Mouse (Mus musculus): Measurements from ENCODE around the gene Gm45234. TPM values are rescaled to one million over a fixed set of nuclear protein-coding genes. Genes with fewer than 3 reads are reported as not detected.

The Gm45234 gene
- total and polyA plus RNA-seq, 2 experiments from 2014 or later, result 0.26 TPM; not detected in 1

GRCm38 (mm10) chr6:124702784-124703103 is 53.1 kb downstream of the Gm45234 start:
- Histone ChIP-seq H3K4me3 (ENCODE audit: low read length) (no peak overlapping the region), H3K4me2 (ENCODE audit: low read depth, low read length) (no peak overlapping the region), H3K27me3 (ENCODE audit: insufficient read depth, low read length) (no peaks in the 10 kb centered on the region), H3K36me3 (ENCODE audit: insufficient read depth, low read length) (peaks cover 44% of the 10 kb centered on the region), H3K9me3 (ENCODE audit: low read length) (no peaks in the 10 kb centered on the region), H3K27ac (no peak overlapping the region), H3K4me1 (ENCODE audit: insufficient read depth, low read length) (no peaks in the 10 kb centered on the region), H3K9ac (replicated peaks; ENCODE audit: low read length) (no peak overlapping the region)
- WGBS, result 63% methylated on average over 3 of the region's 3 CpGs
- TF ChIP-seq CTCF (IDR thresholded peaks at IDR 0.05; ENCODE audit: low read depth), result peak; percentile 88
- peak; percentile 78 for ATAC-seq
- peak; percentile 72 for DNase-seq (ENCODE audit: low spot score)

- Histone ChIP-seq H3K9ac (replicated peaks; ENCODE audit: low read length) (no peak overlapping the region), H3K27ac (no peak overlapping the region), H3K27me3 (ENCODE audit: insufficient read depth, low read length) (no peaks in the 10 kb centered on the region), H3K9me3 (ENCODE audit: low read length) (no peaks in the 10 kb centered on the region), H3K4me2 (ENCODE audit: low read depth, low read length) (no peak overlapping the region), H3K4me3 (ENCODE audit: low read length) (no peak overlapping the region), H3K4me1 (ENCODE audit: insufficient read depth, low read length) (no peaks in the 10 kb centered on the region), H3K36me3 (ENCODE audit: insufficient read depth, low read length) (peaks cover 44% of the 10 kb centered on the region)
- ATAC-seq (no peak), DNase-seq (ENCODE audit: low spot score) (no peak)
- TF ChIP-seq CTCF (IDR thresholded peaks at IDR 0.05; ENCODE audit: low read depth), result no peak
- WGBS, result 91% methylated on average over 17 of the region's 17 CpGs
These were observed 53.6 kb downstream of the Gm45234 start for GRCm38 (mm10) chr6:124702102-124702783.

- peaks cover 44% of the 10 kb centered on the region for H3K36me3 ChIP-seq (ENCODE audit: insufficient read depth, low read length)
- H3K9me3 ChIP-seq (ENCODE audit: low read length), result no peaks in the 10 kb centered on the region
- H3K27ac ChIP-seq, result no peak overlapping the region
- H3K4me1 ChIP-seq (ENCODE audit: insufficient read depth, low read length), result no peaks in the 10 kb centered on the region
- 72% methylated on average over 8 of the region's 8 CpGs for WGBS
- ATAC-seq, result no peak
- H3K27me3 ChIP-seq (ENCODE audit: insufficient read depth, low read length), result no peaks in the 10 kb centered on the region
- no peak for DNase-seq (ENCODE audit: low spot score)
- no peak overlapping the region for H3K9ac ChIP-seq (replicated peaks; ENCODE audit: low read length)
- peak; percentile 52 for TF ChIP-seq CTCF (IDR thresholded peaks at IDR 0.05; ENCODE audit: low read depth)
- H3K4me2 ChIP-seq (ENCODE audit: low read depth, low read length), result no peak overlapping the region
- H3K4me3 ChIP-seq (ENCODE audit: low read length), result no peak overlapping the region
These were observed 54.5 kb downstream of the Gm45234 start for GRCm38 (mm10) chr6:124701338-124701737.

- Histone ChIP-seq H3K4me2 (ENCODE audit: low read depth, low read length) (no peak overlapping the region), H3K27ac (no peak overlapping the region; the same call in 1 of the 2 replicates), H3K4me3 (ENCODE audit: low read length) (no peak overlapping the region), H3K36me3 (ENCODE audit: insufficient read depth, low read length) (peaks cover 42% of the 10 kb centered on the region), H3K9me3 (ENCODE audit: low read length) (no peaks in the 10 kb centered on the region), H3K27me3 (ENCODE audit: insufficient read depth, low read length) (no peaks in the 10 kb centered on the region), H3K4me1 (ENCODE audit: insufficient read depth, low read length) (no peaks in the 10 kb centered on the region), H3K9ac (replicated peaks; ENCODE audit: low read length) (no peak overlapping the region)
- TF ChIP-seq CTCF (IDR thresholded peaks at IDR 0.05; ENCODE audit: low read depth), result no peak
- peak; percentile 55 for ATAC-seq
- WGBS, result 79% methylated on average over 11 of the region's 11 CpGs
- peak; percentile 69 for DNase-seq (ENCODE audit: low spot score)
These were observed 55.7 kb downstream of the Gm45234 start for GRCm38 (mm10) chr6:124699962-124700610.

- H3K9ac ChIP-seq (replicated peaks; ENCODE audit: low read length), result no peak overlapping the region
- no peak overlapping the region for H3K27ac ChIP-seq
- ATAC-seq (no peak), DNase-seq (ENCODE audit: low spot score) (no peak)
- no peak overlapping the region for H3K4me2 ChIP-seq (ENCODE audit: low read depth, low read length)
- no peaks in the 10 kb centered on the region for H3K9me3 ChIP-seq (ENCODE audit: low read length)
- H3K4me3 ChIP-seq (ENCODE audit: low read length), result no peak overlapping the region
- no peak for TF ChIP-seq CTCF (IDR thresholded peaks at IDR 0.05; ENCODE audit: low read depth)
- WGBS, result 88% methylated on average over 4 of the region's 4 CpGs
- H3K4me1 ChIP-seq (ENCODE audit: insufficient read depth, low read length), result no peaks in the 10 kb centered on the region
- H3K27me3 ChIP-seq (ENCODE audit: insufficient read depth, low read length), result no peaks in the 10 kb centered on the region
- H3K36me3 ChIP-seq (ENCODE audit: insufficient read depth, low read length), result peaks cover 35% of the 10 kb centered on the region
These were observed 56.5 kb downstream of the Gm45234 start for GRCm38 (mm10) chr6:124699366-124699765.

GRCm38 (mm10) chr6:124698751-124699150 is 57.1 kb downstream of the Gm45234 start:
- TF ChIP-seq CTCF (IDR thresholded peaks at IDR 0.05; ENCODE audit: low read depth), result no peak
- no peaks in the 10 kb centered on the region for H3K27me3 ChIP-seq (ENCODE audit: insufficient read depth, low read length)
- 87% methylated on average over 6 of the region's 6 CpGs for WGBS
- ATAC-seq, result no peak
- no peaks in the 10 kb centered on the region for H3K9me3 ChIP-seq (ENCODE audit: low read length)
- DNase-seq (ENCODE audit: low spot score), result no peak
- no peak overlapping the region for H3K9ac ChIP-seq (replicated peaks; ENCODE audit: low read length)
- H3K4me2 ChIP-seq (ENCODE audit: low read depth, low read length), result no peak overlapping the region
- no peak overlapping the region for H3K27ac ChIP-seq
- H3K36me3 ChIP-seq (ENCODE audit: insufficient read depth, low read length), result peaks cover 30% of the 10 kb centered on the region
- no peak overlapping the region for H3K4me3 ChIP-seq (ENCODE audit: low read length)
- H3K4me1 ChIP-seq (ENCODE audit: insufficient read depth, low read length), result no peaks in the 10 kb centered on the region

Data from hindbrain, postnatal 0 days (tissue).